Mouse (Mus musculus) neutrophil, adult 5-6 weeks (primary cell): ENCODE results near the gene Ddx42. TPM values are rescaled to one million over a fixed set of nuclear protein-coding genes. Genes with fewer than 3 reads are reported as not detected.
A peak's percentile ranks its signal among the peaks of the same experiment; 100 is the strongest.

ENCODE experiments used
- ATAC-seq: fragments of 151-379, 151-347 bp; 2 replicates; pipeline ENCODE4 v1.8.0; 2017; ENCODE audit warnings: mild to moderate bottlenecking, moderate TSS enrichment; ENCODE audit not compliant: insufficient number of reproducible peaks, poor library complexity, low FRiP score, severe bottlenecking; ENCODE audit errors: extremely low read depth
- total RNA-seq: library from RNA; stranded (forward); fragments of 200-1000 nt; gene quantifications from 2 replicates; pipeline ENCODE4 v1.2.3, GENCODE M21; 2017

The Ddx42 gene
- total RNA-seq, 1 experiment from 2014 or later = 126 TPM

DNA sequence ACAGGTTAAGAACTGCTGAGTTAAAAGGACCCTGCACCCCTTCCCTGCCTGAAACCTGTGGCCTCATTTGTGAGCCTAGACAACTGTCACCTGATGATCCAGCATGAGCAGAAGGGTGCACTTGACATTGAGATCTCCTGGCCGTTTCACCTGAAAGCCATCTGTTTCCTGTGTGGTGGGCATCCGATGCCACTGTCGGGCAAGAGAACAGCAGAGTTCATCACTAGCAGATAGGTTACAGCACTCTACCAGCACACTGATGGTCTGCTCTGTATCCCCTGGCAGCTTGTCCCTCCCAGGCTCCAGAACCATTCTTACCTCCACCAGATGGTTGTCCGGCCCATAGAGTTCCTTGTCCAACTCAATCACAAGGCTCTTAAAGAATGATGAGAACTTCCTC, 48.8 kb downstream of the Ddx42 start:
- ATAC-seq = no peak

DNA sequence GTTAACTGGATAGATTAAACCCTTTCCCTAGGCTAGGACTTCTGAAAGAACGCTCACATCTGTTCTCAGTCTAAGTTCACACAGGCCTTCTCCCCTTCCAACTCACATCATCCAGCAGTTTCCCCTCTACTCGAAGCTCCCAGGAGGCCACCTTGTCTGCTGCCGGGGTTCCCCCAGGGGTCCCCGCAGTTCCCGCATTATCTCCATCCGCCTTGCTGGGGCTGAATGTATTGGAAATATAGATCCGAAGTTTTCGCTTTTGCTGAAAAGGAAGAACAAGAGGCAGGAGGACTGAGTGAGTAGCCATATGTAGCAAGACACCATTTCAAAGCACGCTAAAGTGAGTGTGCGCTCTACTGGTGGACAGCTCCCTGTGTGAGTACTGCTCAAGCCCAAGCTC, 49.7 kb downstream of the Ddx42 start:
- no peak for ATAC-seq

DNA sequence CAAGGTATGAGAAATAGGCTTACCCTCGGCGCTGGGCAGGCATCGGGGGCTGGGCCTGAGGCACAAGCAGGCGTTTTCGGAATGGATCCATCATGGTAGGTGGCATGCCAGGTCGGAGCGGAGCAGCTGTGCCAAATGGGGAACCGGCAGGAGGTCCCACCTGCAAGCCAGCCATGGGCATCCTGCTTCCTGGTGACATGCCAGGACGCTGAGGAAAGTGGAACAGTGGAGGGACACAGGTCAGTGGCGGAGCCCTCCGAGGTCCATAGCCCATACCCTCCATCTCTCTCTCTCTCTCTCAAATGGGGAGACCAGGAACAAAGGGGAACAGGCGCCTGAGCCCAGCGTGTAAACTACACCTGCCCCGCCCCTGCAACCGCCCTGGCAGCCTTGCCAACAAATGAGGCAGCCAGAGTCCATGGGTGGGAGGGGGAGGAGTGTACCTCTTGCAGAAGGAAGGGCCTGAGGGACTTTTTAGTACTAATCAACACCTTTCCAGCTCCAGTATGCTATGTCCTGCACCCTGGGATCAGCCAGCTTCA, 50.7 kb downstream of the Ddx42 start:
- no peak for ATAC-seq

DNA sequence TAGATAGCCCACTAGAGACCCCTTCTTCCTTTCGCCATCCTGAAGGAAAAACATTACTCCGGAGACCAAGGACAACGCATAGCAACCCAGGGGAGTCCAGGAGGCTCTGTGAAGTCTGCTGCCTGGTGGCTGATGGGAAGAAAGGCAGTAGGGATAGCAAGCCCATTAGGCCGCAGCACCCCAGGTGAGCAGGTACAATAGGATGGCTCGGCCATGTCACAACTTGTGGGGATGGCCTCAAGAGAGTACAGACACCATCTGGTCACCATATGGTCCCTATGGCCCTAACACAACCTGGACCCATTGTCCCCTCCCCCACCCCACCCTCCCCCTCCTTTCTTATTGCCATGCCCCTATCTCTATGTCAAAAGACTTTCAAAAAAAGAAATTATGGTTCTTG, 51.1 kb downstream of the Ddx42 start:
- no peak for ATAC-seq

DNA sequence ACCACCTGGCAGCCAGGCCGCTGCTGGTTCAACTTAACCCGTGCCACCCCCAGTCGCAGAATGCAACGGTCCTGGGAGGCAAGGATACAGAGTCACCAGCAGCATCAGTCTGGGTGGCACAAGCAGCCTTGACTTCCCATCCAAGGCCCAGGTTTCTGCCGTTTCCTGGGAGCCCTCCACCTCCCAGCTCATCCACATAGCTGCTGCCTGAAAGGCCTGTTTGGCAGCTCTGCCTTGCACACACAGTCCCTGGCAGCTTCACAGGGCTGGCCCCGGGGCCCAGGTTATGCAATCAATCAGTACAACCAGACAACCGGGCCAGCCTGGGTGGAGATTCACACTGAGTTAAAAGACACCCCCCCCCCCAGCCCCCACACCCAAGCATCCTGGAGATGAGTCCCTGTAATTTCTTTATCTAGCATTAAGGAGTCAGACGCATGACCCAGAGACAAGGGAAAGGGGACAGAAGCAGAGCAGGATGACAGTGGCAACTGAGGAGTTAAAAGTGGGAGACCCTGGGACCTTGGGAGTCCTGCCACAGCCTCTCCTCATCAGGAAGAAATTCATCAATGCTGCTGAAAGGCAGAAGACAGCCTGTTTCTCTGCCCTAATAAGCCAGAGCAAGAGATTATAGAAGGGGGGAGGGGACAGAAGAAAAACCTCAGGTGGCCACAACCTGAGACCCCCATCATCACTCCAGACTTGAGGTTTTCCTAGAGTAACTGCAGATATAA, 51.8 kb downstream of the Ddx42 start:
- ATAC-seq = no peak

DNA sequence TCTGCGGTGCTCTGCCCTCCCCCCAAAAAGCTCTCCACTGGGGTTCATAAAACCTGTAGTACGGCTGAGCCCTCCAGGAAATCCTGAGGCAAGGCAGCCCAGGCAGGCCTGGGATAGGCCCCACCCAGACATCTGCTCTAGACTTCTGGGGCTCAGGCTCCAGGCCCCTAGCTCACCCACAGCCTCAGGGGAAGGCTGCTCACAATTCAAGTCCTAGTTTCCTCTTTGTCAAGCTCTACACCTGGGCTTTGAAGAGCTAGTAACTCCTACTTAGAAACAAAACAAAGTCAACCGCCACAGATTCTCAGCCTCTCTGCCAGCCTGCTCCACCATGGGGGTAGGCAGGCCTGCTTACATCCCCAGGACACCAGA, 52.3 kb downstream of the Ddx42 start:
- ATAC-seq = no peak

DNA sequence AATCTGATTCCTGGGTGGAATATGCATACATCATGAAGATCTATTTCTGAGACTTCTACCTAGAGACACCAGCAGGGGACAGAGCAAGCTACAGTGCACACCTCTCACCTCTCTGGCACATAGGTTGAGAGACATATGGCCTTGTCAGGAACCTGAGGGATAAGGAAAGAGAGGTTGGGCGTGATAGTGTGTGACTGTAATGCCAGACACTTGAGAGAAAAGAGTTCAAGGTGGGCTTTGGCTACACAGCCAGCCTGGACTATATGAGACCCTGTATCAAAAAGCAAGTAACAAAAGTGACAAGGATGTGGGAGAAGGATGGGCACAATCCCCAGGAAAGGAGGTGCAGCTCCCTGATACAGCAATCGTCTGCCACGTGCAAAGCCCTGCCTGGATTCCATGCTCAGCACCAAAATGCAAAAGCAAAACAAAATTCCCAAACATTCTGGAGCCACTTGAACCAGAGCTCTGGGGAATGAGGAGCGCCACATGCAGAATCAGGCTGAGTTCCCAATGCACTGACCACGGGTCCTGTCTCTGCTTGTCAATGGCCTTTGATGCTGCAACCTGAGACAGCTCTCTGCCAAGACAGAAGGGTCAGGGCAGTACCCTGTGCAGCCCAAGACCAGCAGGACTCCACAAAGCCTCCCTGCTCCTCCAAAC, 54.5 kb downstream of the Ddx42 start:
- ATAC-seq = no peak

DNA sequence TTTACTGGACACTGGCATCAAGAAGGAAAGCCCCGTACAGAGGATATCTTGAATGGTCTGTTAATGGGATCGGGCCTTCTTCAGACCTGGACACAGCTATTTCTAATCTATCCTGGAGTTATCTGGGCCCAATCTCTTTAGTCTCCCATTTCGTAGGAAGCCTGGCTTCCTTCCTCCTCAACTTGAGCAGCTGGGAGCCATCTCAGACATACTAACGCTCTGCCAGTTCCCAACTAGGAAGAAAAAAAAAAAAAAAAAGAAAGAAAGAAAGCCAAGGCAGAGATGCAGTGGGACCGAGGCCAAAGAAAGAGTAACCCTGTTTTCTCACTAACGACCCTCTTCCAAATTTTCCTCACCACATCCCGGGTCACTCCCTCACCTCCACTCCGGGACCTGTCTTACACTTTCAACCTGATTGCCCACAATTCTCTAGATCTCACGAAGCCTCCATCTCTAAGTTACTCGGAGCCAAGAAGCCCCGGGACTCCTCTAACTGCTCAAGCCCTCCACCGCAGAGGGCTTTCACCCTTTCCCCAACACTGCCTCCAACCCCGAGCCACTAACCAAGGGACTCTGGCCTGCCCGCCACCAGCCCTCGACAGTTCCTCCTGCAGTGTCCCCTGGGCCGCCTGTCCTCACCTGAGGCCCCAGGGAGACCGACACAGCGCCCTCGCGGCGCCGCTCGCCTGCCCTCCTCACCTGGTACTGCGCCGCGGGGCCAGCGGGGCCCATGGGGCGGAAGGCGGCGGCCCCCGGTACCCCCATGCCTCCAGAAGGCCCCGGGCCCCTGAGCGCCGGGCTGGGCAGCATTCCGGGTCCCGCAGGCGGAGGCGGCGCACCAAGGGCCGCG, 55.3 kb downstream of the Ddx42 start:
- no peak for ATAC-seq

DNA sequence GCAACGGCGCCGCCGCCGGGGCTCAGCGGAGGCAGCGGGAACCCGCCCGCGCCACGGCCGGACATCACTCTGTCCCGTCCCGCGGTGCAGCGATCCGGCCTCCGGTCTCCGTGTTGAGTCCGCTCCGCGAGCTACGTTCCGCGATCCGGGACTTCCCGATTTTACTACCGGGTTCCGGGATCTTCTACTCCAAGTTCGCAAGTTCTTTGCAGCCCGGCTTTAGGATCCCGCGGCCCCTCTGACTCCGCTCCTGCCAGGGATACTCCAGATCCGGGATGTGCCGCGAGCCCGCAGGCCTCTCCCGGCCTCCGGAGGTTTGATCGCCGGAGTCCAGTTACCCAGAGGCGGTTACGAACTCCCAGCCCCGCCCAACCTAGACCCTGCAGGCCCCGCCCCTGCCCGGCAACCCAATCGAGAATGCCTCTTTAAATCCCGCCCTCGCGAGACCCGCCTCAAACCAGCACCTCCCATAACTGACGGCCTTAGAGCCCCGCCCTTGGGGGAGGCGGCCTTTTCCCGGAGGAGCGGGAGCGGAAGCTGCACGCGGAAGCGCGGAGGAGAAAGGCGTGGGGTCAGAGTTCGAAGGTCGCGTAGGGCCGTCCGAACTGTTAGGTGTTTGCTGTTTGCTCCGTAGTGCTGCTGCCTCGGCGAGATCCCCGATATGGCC, 56.1 kb downstream of the Ddx42 start, which contains the start of gene Smarcd2:
TSS of gene Smarcd2 (minus strand) at position 329 of the 667 bp plus-strand sequence.
- peak; percentile 82 for ATAC-seq

DNA sequence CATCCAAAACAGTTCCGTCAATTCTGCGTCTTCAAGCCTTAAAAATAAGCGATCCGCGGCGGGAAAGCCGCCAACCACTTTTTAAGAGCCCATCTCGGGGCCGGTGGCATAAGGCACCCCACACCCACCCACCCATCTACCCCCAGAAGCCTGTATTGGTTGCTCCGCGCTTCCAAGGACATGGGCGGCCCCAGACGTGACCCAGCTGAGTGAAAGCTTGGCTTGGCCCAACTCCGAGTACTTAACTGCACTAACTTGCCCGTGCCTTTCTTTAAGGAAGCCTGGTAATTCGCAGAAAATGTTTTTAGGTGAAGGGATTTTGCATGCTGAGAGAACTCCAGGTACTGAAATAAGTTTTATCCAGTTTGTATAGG, 56.6 kb downstream of the Ddx42 start:
- no peak for ATAC-seq

DNA sequence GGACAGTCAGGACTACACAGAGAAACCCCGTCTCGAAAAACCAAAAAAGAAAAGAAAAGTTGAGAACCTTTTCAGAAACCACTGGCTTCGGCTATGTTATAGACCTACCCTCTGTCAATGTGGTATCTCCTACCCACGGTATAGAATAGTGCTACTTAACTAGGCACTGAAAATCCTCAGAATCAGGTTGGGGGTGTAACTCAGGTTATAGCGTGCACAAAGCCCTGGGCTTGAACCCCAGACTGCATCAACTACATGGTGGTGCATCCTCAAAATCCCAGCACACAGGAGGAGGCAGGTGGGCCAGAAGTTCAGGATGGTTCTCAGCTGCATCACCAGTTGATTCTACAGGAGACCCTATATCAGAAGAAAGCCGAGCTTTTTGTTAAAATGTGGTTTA, 57.1 kb downstream of the Ddx42 start:
- ATAC-seq = no peak

DNA sequence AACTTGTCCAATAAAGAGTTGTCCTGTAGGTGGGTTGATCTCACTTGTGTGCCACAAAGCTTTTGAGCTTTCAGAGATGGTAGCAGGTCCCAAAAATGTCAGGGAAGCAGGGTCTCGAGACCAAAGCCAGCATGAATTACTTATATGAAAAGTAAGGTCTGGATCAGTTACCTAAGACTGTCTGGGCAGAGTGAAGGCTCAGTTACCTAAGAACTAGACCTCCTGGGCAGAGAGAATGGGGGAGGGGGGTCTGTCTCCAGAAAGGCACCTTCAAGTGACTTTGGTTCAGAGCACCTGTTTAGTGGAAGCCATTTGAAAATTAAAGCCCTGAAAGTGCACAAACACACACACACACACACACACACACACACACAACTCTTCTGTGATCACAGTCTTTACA, 57.6 kb downstream of the Ddx42 start:
- no peak for ATAC-seq

DNA sequence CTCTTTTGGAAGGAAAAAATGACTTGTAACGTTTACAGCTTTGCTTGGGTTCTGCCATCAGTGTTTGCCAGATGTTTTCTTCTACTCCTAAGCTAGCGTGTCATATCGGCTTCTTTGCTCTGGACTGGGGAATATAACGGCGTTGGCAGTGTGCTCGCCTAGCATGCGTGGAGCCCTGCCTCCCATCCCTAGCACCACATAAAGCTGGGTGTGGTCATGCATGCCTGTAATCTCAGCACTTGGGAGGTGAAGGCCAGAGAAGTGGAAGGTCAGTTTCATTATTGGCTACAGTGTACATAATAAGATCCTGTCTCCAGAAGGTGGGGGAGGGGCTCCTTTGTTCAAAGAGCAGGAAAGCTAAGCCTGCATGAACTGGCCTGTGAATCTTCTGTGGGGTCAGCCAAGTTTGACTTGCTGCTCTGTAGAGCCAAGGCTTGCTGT, 58.3 kb downstream of the Ddx42 start:
- no peak for ATAC-seq

DNA sequence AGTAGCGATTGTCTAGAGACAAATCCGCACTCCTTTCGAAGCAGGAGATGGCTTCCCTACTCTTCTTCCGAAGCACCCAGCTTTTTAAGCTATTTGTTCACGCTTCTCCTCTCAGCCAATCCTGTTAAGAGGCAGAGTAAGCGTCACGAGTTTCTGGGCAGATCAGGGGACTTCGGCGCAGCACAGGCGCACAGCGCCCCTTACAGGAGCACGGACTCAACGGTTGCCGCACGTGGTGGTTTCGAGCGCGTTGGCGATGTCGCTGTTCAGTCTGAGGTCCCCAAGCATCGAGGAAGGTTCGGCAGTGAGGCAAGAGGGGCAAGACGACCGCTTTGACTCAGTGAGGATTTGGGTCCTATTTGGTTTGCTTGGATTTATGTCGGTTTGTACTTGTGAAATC, 59.7 kb downstream of the Ddx42 start, which contains the start of gene Tcam1:
TSS of gene Tcam1 (plus strand) at position 219 of the 400 bp plus-strand sequence.
- ATAC-seq = peak; percentile 78

DNA sequence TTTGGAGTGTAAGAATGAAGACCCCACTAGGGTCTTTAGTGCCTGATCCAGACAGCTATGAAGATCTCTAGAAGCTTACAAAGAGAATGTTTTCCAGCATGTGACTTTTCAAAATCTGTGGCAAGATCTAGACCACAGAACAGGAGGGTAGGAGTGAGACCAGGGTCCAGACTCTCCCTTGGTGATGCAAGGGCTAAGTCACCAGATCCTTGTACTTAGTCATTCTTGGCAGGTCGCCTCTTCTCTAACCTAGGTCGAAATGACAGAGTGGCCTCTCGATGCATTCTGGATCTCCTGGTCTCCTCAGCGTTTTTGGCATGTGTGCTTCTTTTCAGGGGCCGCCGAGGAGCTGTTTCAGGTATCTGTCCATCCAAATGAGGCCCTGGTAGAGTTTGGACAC, 65.7 kb downstream of the Ddx42 start:
- ATAC-seq = no peak

DNA sequence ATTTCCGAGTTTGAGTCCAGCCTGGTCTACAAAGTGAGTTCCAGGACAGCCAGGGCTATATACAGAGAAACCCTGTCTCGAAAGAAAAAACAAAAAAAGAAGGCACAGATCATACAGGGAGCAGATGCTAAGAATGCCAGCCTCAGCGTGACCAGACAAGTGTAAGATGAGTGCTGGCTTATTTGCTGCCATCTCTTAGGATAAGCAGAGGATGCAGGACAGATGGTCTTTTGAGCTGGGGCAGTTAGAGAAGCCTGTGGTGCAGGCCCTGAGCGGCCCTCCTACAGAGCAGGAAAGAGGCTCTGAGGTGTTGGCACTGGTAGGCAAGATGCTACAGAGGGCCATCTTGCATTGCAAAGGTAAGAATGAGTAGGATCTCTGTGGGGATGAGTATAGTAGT, 66.6 kb downstream of the Ddx42 start:
- no peak for ATAC-seq

DNA sequence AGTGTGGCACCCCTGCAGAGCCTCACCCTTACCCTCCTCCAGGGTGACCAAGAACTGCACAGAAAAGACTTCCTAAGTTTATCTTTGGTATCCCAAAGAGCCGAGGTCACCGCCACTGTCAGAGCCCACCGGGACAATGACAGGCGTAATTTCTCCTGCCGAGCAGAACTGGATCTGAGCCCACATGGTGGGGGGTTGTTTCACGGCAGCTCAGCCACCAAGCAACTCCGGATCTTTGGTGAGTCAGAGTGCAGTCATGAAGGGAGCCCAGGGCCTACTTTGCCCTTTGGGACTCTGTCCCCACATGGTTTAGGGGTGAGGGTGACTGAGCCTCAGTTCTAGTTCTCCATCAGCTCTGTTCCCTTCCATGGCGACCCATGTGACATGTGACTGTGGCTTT, 67.4 kb downstream of the Ddx42 start:
- no peak for ATAC-seq

DNA sequence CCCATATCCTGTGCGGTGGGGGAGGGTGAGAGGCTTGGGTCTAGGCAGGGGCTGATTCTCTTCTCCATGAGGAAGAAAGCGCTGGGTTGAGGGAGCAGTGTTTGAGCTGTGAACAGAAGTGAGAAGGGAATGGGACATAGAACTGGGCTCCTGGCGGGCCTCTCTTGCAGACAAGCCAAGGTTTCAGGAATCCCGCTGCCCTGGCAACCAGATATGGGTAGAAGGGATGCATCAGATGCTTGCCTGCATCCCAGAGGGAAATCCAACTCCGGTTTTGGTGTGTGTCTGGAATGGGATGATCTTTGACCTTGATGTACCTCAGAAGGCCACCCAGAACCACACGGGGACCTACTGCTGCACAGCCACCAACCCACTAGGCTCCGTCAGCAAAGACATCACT, 69.5 kb downstream of the Ddx42 start:
- ATAC-seq = no peak

DNA sequence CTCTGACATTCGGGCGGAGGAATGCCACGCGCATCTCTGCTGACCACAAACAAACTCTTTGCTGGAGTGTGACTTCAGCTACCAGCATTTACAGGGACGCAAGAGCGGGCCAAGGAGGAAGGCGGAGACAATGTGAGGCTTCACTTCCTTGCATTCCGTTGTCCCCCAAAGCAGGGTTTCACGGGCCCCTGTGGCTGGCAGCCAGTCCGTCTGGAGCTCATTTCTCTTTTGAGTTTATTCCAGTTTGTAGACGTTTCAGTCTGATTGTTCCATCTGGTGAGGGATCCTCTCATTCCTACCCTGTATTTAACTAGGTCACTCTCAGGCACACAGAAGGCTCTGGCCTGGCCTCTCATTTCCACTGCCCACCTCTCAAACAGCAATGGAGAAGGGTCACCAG, 70.3 kb downstream of the Ddx42 start:
- no peak for ATAC-seq
